Mouse (Mus musculus) CH12.LX (cell line): Measurements from ENCODE around the gene Hykk.

ENCODE experiments used
- BHLHE40 ChIP-seq: IDR thresholded peaks from 2 replicates; pipeline ENCODE4 v1.6.1; 2011; ENCODE audit warnings: mild to moderate bottlenecking, low read depth, low read length, improper control_type of control experiment
- CTCF ChIP-seq, 2 experiments: IDR thresholded peaks in 1 of 2; conservative IDR thresholded peaks in 1 of 2; 2 replicates each; pipeline ENCODE4 v1.5.1; 2011 to 2012; ENCODE audit warnings: low read depth in 2 of 2, low read length in 2 of 2, improper control_type of control experiment in 1 of 2, inconsistent platforms in 1 of 2, mild to moderate bottlenecking in 1 of 2, moderate library complexity in 1 of 2
- EP300 ChIP-seq: IDR thresholded peaks from 2 replicates; pipeline ENCODE4 v1.6.1; 2011; ENCODE audit warnings: low read length, improper control_type of control experiment
- GABPA ChIP-seq: IDR thresholded peaks from 2 replicates; pipeline ENCODE4 v1.6.1; 2012; ENCODE audit warnings: low read depth, low read length, improper control_type of control experiment, inconsistent platforms; ENCODE audit not compliant: insufficient replicate concordance
- POLR2A ChIP-seq: IDR thresholded peaks from 2 replicates; pipeline ENCODE4 v1.6.1; 2011; ENCODE audit warnings: low read depth, mild to moderate bottlenecking, improper control_type of control experiment, low read length
- USF1 ChIP-seq: IDR thresholded peaks from 2 replicates; pipeline ENCODE4 v1.6.1; 2014; ENCODE audit warnings: low read depth, mild to moderate bottlenecking, inconsistent platforms, low read length, improper control_type of control experiment

DNA sequence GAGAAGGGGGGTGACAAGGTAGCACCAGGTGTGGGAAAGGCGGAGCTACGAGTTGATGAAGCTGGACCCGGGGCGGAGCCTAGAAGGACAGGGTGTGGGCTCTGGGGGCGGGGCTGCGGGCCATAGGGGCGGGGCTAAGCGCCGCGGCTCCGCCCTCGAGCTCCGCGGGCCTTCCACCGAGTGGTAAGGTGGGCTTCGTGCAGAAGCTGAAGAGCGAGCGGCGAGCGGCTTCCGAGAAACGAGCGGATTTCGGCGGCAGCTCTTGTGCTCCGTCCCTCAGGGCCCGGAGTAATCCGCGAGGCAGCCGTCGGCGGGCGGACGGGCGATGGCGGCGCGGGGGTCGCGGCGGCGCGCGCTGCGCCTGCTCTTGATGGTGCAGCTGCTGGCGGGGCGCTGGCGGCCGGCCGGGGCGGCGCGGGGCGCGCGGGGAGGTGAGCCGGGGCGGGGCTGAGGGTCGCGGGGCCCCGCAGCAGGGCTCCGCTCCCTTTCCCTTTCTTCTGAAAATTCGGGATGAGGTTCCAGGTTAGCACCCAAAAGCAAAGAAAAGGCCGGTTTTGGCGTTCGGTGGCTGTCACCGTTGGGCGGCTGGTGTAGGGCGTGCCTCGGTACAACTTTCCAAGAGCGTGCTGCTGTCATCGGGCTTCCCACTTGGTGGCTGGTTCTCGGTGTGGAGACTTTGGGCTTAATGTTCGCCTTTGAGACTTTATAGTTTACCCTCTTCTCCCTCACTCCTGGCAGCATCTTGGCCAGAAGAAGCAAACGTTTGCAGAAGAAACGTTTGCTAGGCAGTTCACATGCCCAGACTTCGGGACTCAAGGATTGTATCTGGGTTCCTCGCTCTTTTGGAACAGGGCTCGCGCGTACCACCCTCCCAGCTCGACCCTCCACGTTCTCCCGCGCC lies 64.5 kb downstream of the Hykk start:
- TF ChIP-seq POLR2A = no peak
- no peak for TF ChIP-seq USF1
- TF ChIP-seq EP300 = no peak
- no peak for TF ChIP-seq GABPA
- TF ChIP-seq CTCF (conservative IDR thresholded peaks at IDR 0.05 in 1 of 2, IDR thresholded peaks at IDR 0.05 in 1 of 2; ENCODE audit: low read depth in 2 of 2, low read length in 2 of 2) = no peak
- TF ChIP-seq BHLHE40 = no peak
